Mouse (Mus musculus) embryonic stem cell, embryonic (primary cell): Measurements from ENCODE around the gene Nap1l5.

Experiments
- CTCF ChIA-PET, 4 experiments: fragments of 300-600 bp in 2 of 4; fragments of 350-600 bp in 2 of 4; sonication (Branson Sonifier 250); formaldehyde crosslinking; loops; one replicate each; lab custom pipeline; 2022; ENCODE audit warnings: inconsistent platforms in 2 of 4; lab: Charles Lee
- POLR2A ChIA-PET, 4 experiments: fragments of 300-600 bp in 2 of 4; fragments of 350-600 bp in 2 of 4; sonication (Branson Sonifier 250); formaldehyde crosslinking; loops; one replicate each; lab custom pipeline; 2022; ENCODE audit warnings: antibody characterized with exemption in 4 of 4, inconsistent platforms in 1 of 4; lab: Charles Lee

Nap1l5 gene

GRCm38 (mm10) chr6:58906852-58907261 lies at the start of gene Nap1l5:
Nap1l5 (minus strand) TSS chr6:58907076.
- ChIA-PET POLR2A (interaction anchor here in 2 of 4 experiments (0.6 to 2.1 kb wide), 5 partner anchors 18 to 152 kb away, joined by 3 to 4 read pairs (median 3); no protein-coding TSS in a partner anchor), CTCF (interaction anchor here in 1 of 4 experiments (0.6 kb wide), 1 partner anchor 51 kb away, joined by 5 read pairs; no protein-coding TSS in a partner anchor)

- ChIA-PET POLR2A (interaction anchor here in 1 of 4 experiments (1.8 kb wide), 1 partner anchor 19 kb away, joined by 6 read pairs; no protein-coding TSS in a partner anchor), CTCF (interaction anchor here in 2 of 4 experiments (0.6 to 0.7 kb wide), 2 partner anchors 180 to 409 kb away, joined by 3 to 4 read pairs; no protein-coding TSS in a partner anchor)
Measured at GRCm38 (mm10) chr6:58951128-58951992, 44.5 kb upstream of the Nap1l5 start.

- ChIA-PET CTCF (interaction anchor here in 1 of 4 experiments (0.7 kb wide), 1 partner anchor 179 kb away, joined by 3 read pairs; no protein-coding TSS in a partner anchor), POLR2A (interaction anchor here in 1 of 4 experiments (1.8 kb wide), 1 partner anchor 18 kb away, joined by 6 read pairs; no protein-coding TSS in a partner anchor)
Measured at GRCm38 (mm10) chr6:58950410-58950809, 43.5 kb upstream of the Nap1l5 start.

- ChIA-PET CTCF (no interaction called here), POLR2A (no interaction called here)
Measured at GRCm38 (mm10) chr6:58946840-58947239, 40.0 kb upstream of the Nap1l5 start.

DNA sequence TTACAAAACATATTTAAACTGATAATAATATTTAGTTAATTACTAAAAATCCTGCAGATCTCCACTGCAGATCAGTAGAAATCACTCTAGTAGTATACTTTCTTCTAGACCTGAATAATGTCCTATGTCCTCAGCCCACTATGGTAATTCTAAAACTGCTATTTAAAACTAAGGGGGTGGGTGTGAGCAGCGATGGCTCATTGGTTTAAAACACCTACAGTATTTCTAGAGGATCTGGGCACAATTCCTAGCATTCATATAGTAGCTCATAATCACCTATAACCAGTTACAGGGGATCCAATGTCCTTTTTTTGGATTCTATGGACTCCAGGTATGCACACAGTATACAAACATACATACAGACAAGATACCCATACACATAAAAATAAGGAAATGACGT lies 39.4 kb upstream of the Nap1l5 start:
- ChIA-PET POLR2A (no interaction called here), CTCF (no interaction called here)

DNA sequence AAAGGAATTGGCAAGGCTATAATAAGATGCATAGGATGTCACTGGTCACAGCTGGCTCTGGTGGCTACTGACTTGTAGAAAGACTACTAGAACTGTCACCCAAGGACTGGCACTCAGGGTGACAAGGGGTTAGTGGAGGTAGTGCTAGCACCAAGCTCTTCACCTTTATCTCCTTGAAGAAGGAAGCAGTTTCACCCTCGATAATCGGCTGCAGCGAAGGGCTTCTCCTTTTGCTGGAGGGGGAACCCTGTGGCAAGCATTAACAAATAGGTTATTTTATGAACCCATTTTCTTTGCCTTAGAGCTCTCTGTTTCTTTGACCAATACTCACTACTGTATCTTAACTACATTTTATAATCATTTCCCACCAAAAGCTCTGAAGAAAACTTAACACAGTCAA lies 37.1 kb upstream of the Nap1l5 start:
- POLR2A ChIA-PET = no interaction called here

GRCm38 (mm10) chr6:58942276-58942675 lies 35.4 kb upstream of the Nap1l5 start:
- CTCF ChIA-PET = interaction anchor here in 1 of 4 experiments (0.6 kb wide), 1 partner anchor 132 kb away, joined by 4 read pairs; no protein-coding TSS in a partner anchor

More for the DNA sequence above, 37.1 kb upstream of the Nap1l5 start:
- CTCF ChIA-PET = no interaction called here

DNA sequence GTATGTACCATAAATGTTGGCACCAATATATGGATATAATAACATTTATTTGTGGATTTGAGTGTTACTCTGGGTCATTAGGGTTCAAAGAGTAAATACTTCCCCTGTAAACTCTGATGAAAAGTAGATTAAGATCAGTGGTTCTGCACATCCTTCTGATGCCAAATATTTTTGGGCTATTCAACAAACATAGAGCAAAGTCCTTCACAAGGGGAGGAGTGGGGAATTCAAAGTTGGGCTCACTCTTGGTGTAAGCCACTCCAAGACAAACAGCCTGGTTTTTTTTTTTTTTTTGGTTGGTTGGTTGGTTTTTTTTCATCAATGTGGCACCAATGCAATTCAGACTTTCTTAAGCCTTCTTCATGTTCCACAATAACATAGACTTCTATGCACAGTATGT lies 30.9 kb upstream of the Nap1l5 start:
- POLR2A ChIA-PET = no interaction called here
- CTCF ChIA-PET = interaction anchor here in 1 of 4 experiments (0.6 kb wide), 1 partner anchor 247 kb away, joined by 3 read pairs; no protein-coding TSS in a partner anchor

More at GRCm38 (mm10) chr6:58942276-58942675, 35.4 kb upstream of the Nap1l5 start:
- POLR2A ChIA-PET = interaction anchor here in 1 of 4 experiments (1.2 kb wide), 1 partner anchor 10 kb away, joined by 3 read pairs; no protein-coding TSS in a partner anchor

DNA sequence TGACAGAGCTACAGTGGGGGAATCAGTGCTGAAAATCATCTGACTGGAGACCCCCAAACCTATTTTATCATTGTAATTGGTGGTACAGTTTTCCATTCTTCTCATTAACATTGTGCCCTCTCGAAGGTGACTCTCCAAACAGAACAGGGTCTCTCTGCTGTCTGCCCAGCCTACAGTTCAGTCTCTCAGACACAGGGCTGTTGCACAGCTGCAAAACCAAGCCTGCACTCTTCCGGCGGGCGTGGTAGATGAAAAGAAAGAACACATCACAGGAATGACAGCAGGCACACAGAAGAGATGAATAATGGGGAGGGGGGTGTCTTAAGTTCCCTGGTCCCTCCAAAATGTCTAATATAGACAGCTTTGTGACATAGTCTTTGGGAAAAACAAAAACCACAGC lies 27.3 kb upstream of the Nap1l5 start:
- ChIA-PET POLR2A (interaction anchor here in 2 of 4 experiments (0.5 to 1.6 kb wide), 4 partner anchors 26 to 70 kb away, joined by 3 to 4 read pairs (median 4); partner anchors contain the start of gene Nap1l5 (in 1 of the 2)), CTCF (no interaction called here)

- CTCF ChIA-PET = no interaction called here
- POLR2A ChIA-PET = interaction anchor here in 1 of 4 experiments (0.8 to 1.5 kb wide), 3 partner anchors 9 to 27 kb away, joined by 3 to 6 read pairs (median 4); no protein-coding TSS in a partner anchor
Measured at GRCm38 (mm10) chr6:58933189-58933913, 26.5 kb upstream of the Nap1l5 start.

DNA sequence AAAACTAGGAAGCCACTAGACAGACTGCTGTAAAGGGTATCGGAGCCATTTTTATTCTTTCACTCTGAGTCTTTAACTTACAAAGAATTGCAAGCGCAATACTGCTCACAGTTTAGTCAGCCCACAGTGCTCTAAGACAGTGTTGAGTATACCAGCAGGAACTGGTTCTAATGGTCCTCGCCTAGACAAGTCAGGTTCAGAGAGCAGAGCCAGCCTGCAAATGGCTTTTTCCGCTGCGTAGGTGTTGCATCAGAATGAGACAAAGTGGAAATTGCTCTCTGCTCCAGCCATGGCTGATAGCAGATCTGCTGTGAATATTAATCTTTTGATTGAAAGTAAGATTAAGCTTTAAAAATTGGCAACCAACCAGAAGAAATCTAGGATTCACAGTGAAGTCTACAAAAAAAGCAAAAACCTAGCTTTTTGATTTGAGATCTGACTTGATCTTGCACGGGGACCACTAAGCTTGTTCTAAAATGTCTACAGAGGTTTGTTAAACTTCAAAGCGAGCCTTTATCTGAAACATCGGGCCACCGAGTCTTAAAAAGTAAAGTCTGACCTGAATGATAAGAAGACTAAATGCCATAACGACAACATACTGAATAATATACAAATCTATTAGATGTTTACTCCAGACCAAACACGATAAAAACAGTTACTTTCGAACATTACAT lies 25.8 kb upstream of the Nap1l5 start:
- CTCF ChIA-PET = no interaction called here
- POLR2A ChIA-PET = interaction anchor here in 1 of 4 experiments (0.8 to 1.5 kb wide), 3 partner anchors 10 to 27 kb away, joined by 3 to 6 read pairs (median 4); no protein-coding TSS in a partner anchor

GRCm38 (mm10) chr6:58931149-58931548 lies 24.3 kb upstream of the Nap1l5 start:
- POLR2A ChIA-PET = no interaction called here
- CTCF ChIA-PET = no interaction called here

GRCm38 (mm10) chr6:58929911-58930431 lies 23.1 kb upstream of the Nap1l5 start:
- CTCF ChIA-PET = no interaction called here
- POLR2A ChIA-PET = no interaction called here

DNA sequence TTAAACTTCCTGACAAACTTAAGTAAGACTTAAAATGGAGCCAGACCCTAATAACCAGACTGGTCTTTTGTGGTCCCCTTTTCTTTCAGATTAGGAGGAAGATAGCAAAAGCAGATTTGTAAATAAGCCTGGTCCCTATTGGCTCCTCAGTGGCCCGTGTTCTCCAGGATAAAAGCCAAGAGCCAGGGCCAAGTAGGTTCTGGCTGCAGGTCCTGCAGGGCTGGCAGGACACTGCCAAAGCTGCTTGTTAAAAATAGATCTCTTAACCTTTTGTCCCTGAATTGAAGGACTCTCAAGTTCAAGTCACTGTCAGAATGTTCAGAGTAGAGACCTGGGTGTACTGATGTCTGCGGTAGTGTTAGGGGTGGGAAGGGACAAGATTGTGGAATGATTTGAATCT lies 21.0 kb upstream of the Nap1l5 start:
- ChIA-PET CTCF (no interaction called here), POLR2A (no interaction called here)

DNA sequence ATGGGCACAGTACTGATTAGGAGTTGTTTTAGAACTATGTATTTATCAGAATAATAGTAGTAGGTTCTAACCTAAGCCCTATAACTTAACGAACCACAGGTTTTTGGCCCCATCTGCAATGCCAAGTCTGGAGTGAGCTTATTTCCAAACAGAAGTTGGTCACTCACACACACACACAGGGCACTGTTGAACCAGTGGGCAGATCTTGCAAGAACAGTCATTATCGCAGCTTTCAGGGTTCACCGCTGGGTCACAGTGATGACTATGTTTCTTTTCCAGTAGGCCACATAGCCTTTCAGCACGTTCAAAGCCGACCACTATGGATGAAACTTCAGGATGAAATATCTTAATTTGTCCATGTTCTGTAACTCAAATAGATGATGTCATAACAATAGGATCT lies 15.6 kb upstream of the Nap1l5 start:
- POLR2A ChIA-PET = no interaction called here
- CTCF ChIA-PET = no interaction called here

DNA sequence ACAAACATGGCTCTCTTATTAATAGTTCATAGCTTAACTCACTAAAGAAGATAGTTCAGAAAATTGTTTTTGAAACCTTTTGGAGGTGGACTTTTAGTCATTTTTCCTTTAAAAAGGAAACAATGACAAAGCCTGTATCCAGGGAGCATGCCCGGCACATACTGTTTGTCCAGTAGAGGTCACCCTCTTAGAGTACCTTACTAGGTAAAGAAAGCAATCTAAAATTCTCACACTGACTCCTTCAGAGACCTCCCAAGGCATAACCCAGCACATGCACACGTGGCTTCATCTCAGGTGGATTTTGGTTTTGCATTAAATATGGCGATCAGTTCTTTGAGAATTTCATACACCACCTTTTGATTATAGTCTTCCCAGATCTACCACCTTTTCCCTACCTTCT lies 14.7 kb upstream of the Nap1l5 start:
- ChIA-PET POLR2A (interaction anchor here in 1 of 4 experiments (1.0 kb wide), 1 partner anchor 49 kb away, joined by 3 read pairs; no protein-coding TSS in a partner anchor), CTCF (interaction anchor here in 2 of 4 experiments (0.6 to 1.2 kb wide), 2 partner anchors 10 to 375 kb away, joined by 3 to 4 read pairs; no protein-coding TSS in a partner anchor)

DNA sequence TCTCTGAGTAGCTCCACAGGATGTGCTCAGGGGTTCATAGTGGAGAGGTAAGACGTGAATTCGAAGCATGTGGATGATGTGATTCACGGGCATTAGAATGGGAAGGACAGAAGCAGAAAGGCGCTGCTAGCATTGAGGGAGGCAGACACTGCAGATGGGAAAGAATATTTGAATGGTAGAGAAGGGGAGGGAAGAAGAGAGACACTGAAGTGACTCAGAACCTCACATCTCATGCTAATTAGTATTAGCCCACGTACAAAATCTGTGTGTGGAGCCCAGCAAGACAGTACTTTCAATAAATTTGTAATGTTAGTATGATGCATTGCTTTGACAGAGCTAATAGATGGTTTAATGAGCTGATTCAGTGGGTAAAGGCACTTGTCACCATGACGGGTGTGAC lies 13.9 kb upstream of the Nap1l5 start:
- CTCF ChIA-PET = interaction anchor here in 2 of 4 experiments (0.6 to 1.2 kb wide), 2 partner anchors 9 to 376 kb away, joined by 3 to 4 read pairs; no protein-coding TSS in a partner anchor
- POLR2A ChIA-PET = interaction anchor here in 2 of 4 experiments (0.5 to 1.0 kb wide), 2 partner anchors 50 to 288 kb away, joined by 3 to 6 read pairs; partner anchors contain the start of gene Tigd2 (in 1 of the 2)

DNA sequence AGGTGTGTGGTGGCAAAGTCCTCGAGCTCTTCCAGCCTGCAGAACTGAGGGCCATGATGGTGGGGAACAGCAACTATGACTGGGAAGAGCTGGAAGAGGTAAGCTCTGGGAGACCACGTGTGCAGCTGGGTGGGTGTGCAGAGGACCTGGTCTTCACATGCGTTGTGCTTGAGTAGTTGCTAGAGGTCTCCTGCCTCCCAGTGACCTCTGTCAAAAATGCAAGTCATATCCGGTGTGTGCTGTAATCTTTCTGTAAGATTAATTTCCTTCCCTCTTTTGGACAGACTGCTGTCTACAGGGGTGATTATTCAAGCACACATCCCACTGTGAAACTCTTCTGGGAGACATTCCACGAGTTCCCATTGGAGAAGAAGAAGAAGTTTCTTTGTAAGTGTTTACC lies 9.6 kb upstream of the Nap1l5 start:
- CTCF ChIA-PET = interaction anchor here in 1 of 4 experiments (1.0 kb wide), 1 partner anchor 11 kb away, joined by 3 read pairs; no protein-coding TSS in a partner anchor
- POLR2A ChIA-PET = interaction anchor here in 1 of 4 experiments (0.7 kb wide), 1 partner anchor 8 kb away, joined by 3 read pairs; no protein-coding TSS in a partner anchor
